Mouse (Mus musculus) gonadal fat pad, adult 2 months (tissue): ENCODE measurements around the gene Vti1a. TPM values are rescaled to one million over a fixed set of nuclear protein-coding genes. Genes with fewer than 3 reads are reported as not detected.

Experiments used
- DNase-seq: peaks from one replicate; pipeline ENCODE4 v3.0.0-alpha.2; 2012; ENCODE audit warnings: low read depth
- polyA plus RNA-seq: library from polyadenylated mRNA; depleted of rRNA; stranded (reverse); fragments of >200 nt; gene quantifications from 2 replicates; pipeline ENCODE4 v1.2.3, GENCODE M21; 2012

Vti1a gene
- polyA plus RNA-seq, 1 experiment = 14.6 TPM

GRCm38 (mm10) chr19:55520236-55520635 lies 204.1 kb downstream of the Vti1a start:
- DNase-seq = no peak

- no peak for DNase-seq
Observed at GRCm38 (mm10) chr19:55523340-55523739, 207.2 kb downstream of the Vti1a start.

GRCm38 (mm10) chr19:55524385-55524784 lies 208.3 kb downstream of the Vti1a start:
- no peak for DNase-seq

- no peak for DNase-seq
Observed at GRCm38 (mm10) chr19:55525056-55525455, 209.0 kb downstream of the Vti1a start.

GRCm38 (mm10) chr19:55526717-55527235 lies 210.7 kb downstream of the Vti1a start:
- no peak for DNase-seq

- no peak for DNase-seq
Observed at GRCm38 (mm10) chr19:55530041-55530440, 213.9 kb downstream of the Vti1a start.

- no peak for DNase-seq
Observed at GRCm38 (mm10) chr19:55532681-55533080, 216.6 kb downstream of the Vti1a start.

GRCm38 (mm10) chr19:55536273-55536937 lies 220.3 kb downstream of the Vti1a start:
- DNase-seq = no peak

- no peak for DNase-seq
Observed at GRCm38 (mm10) chr19:55537691-55538090, 221.6 kb downstream of the Vti1a start.

GRCm38 (mm10) chr19:55541641-55542040 lies 225.5 kb downstream of the Vti1a start:
- no peak for DNase-seq

GRCm38 (mm10) chr19:55542461-55542860 lies 226.4 kb downstream of the Vti1a start:
- DNase-seq = no peak

GRCm38 (mm10) chr19:55543188-55543587 lies 227.1 kb downstream of the Vti1a start:
- DNase-seq = no peak

- DNase-seq = no peak
Observed at GRCm38 (mm10) chr19:55544498-55544897, 228.4 kb downstream of the Vti1a start.

GRCm38 (mm10) chr19:55545529-55545928 lies 229.4 kb downstream of the Vti1a start:
- DNase-seq = no peak

GRCm38 (mm10) chr19:55546009-55546528 lies 230.0 kb downstream of the Vti1a start:
- DNase-seq = no peak

- DNase-seq = no peak
Observed at GRCm38 (mm10) chr19:55548206-55548605, 232.1 kb downstream of the Vti1a start.

- DNase-seq = no peak
Observed at GRCm38 (mm10) chr19:55548656-55549055, 232.6 kb downstream of the Vti1a start.

GRCm38 (mm10) chr19:55550176-55550575 lies 234.1 kb downstream of the Vti1a start:
- DNase-seq = no peak

- DNase-seq = no peak
Observed at GRCm38 (mm10) chr19:55552339-55552738, 236.2 kb downstream of the Vti1a start.

GRCm38 (mm10) chr19:55552861-55553260 lies 236.8 kb downstream of the Vti1a start:
- DNase-seq = no peak

GRCm38 (mm10) chr19:55554295-55554694 lies 238.2 kb downstream of the Vti1a start:
- no peak for DNase-seq

GRCm38 (mm10) chr19:55554703-55555102 lies 238.6 kb downstream of the Vti1a start:
- DNase-seq = no peak

GRCm38 (mm10) chr19:55556168-55556999 lies 240.3 kb downstream of the Vti1a start:
- DNase-seq = no peak
